Mouse (Mus musculus) left cerebral cortex, adult 11 months (tissue): Measurements from ENCODE around the gene Gm20894.
"Not testable (repeated sequence)": the region's sequence is repeated elsewhere in the genome, so short reads cannot be mapped to it uniquely, and the experiment has no call there.

ENCODE experiments used
- DNase-seq: peaks from one replicate; pipeline ENCODE4 v3.0.0; 2022; ENCODE audit warnings: low spot score

Gene Gm20894

GRCm38 (mm10) chrY:28271412-28271811 lies at the start of gene Gm20894:
TSS of gene Gm20894 (minus strand) at chrY:28271512.
- DNase-seq: not testable (repeated sequence)
